8 mouse cellular contexts compared by ENCODE assay signal in genomic region chr6:47953191-47953726, GRCm38 (mm10). TPM values are rescaled to one million over a fixed set of nuclear protein-coding genes. Genes with fewer than 3 reads are reported as not detected.
DNase-seq lines count a peak whose midpoint lies in the region; ATAC-seq lines count a peak whose summit lies in the region.

Gene Zfp956 (plus strand): TSS chr6:47953390.

- peak within 1 kb of the TSS; percentile 81 for H3K27ac ChIP-seq in hindbrain, embryonic 15.5 days (replicated peaks)

- peak within 1 kb of the TSS; percentile 67 for H3K4me2 ChIP-seq in hindbrain, embryonic 15.5 days

- H3K9ac ChIP-seq in hindbrain, embryonic 15.5 days = peak within 1 kb of the TSS; percentile 75

- H3K27me3 ChIP-seq in hindbrain, embryonic 15.5 days = no peaks in the 10 kb centered on the region

- ATAC-seq in hindbrain, embryonic 15.5 days (ENCODE audit: low FRiP score, low read depth) = peak; percentile 100

- DNase-seq in T-cell, adult 2 months (ENCODE audit: low spot score) = peak; percentile 93
- peak; percentile 95 to 96 for DNase-seq in cerebellum, postnatal 36 days
- peak; percentile 93 to 95 for DNase-seq in frontal cortex, postnatal 36 days (ENCODE audit: low spot score in 2 of 2)
- peak; percentile 92 for DNase-seq in left cerebral cortex, adult 11 months (ENCODE audit: low spot score)
- DNase-seq in lung, postnatal 4 days = peak; percentile 95 to 97
- peak; percentile 82 for DNase-seq in retina, postnatal 7 days (ENCODE audit: low read depth, low spot score)
- peak; percentile 78 for DNase-seq in urinary bladder, adult 2 months (ENCODE audit: low spot score)

- H3K4me3 ChIP-seq in hindbrain, embryonic 15.5 days = peak within 1 kb of the TSS; percentile 53

- H3K4me1 ChIP-seq in hindbrain, embryonic 15.5 days (replicated peaks) = peaks cover 19% of the 10 kb centered on the region

- peaks cover 16% of the 10 kb centered on the region for H3K36me3 ChIP-seq in hindbrain, embryonic 15.5 days

- no peaks in the 10 kb centered on the region for H3K9me3 ChIP-seq in hindbrain, embryonic 15.5 days

- WGBS in hindbrain, embryonic 15.5 days = under 1% methylated on average over 31 of the region's 31 CpGs

RNA-seq across cellular contexts. Expression of gene Zfp956, which starts in this region (rescaled TPM):
- polyA plus RNA-seq in hindbrain, embryonic 15.5 days (2015; fragmentation: Nextera tagmentation; extraction: Ambion mirVana) = 19.6 and 23.0 TPM in 2 replicates
- polyA plus RNA-seq in urinary bladder, adult 2 months (2012; rRNA removed) = 11.7 and 14.1 TPM in 2 replicates

Comparison
In these comparisons a context has a peak if more than half of its experiments do, and no peak if none do; other contexts are left out.
1. Peak in every context shown above with its lines: DNase-seq, ATAC-seq, H3K4me3 ChIP-seq and H3K27ac ChIP-seq.